Mouse (Mus musculus) embryonic fibroblast, embryonic 13.5 days (primary cell): ENCODE measurements around the gene Xcl1.

Source experiments
- CTCF ChIP-seq: IDR thresholded peaks from 2 replicates; pipeline ENCODE4 v1.5.1; 2011; ENCODE audit warnings: mild to moderate bottlenecking, control low read depth, low read length, moderate library complexity, borderline replicate concordance; ENCODE audit not compliant: insufficient read depth
- POLR2A ChIP-seq: IDR thresholded peaks from 2 replicates; pipeline ENCODE4 v1.6.1; 2011; ENCODE audit warnings: low read depth, mild to moderate bottlenecking, control low read depth, low read length, moderate library complexity

DNA sequence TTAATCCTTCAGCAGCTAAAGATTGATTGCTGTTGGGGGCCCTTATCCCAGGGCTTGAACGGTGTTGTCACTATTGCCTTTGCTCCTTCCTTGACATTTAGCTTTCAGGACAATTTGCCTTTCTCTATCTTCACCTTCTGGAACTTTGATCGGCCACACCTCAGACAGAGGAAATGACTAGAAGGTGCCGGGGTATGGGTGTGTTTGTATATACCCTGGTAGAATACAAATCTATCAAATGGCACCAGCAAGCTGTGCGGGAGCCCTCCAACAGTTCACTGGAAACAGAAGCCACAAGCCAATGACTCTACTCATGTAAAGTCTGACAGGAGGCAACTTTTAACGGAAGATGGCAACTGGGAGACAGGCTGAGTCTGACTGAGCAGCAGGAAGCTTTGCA, 37.4 kb upstream of the Xcl1 start:
- no peak for TF ChIP-seq CTCF
- no peak for TF ChIP-seq POLR2A
